Mouse (Mus musculus): ENCODE measurements at regions not wholly inside any gene's neighbourhood (a gene's known extent, or its start where the extent isn't known, plus 50 kb on each side); places are given as distances from the start of the nearest gene placed in this dataset.

GRCm38 (mm10) chr13:110619010-110619409 lies 224.2 kb downstream of the Plk2 start:
- no peak for TF ChIP-seq GABPA (IDR thresholded peaks at IDR 0.05; ENCODE audit: low read depth, low read length)
- no peak for TF ChIP-seq CTCF (IDR thresholded peaks at IDR 0.05 in 2 of 3, conservative IDR thresholded peaks at IDR 0.05 in 1 of 3; ENCODE audit: control insufficient read depth in 1 of 3, insufficient read depth in 1 of 3, low read depth in 2 of 3, low read length in 3 of 3, poor library complexity in 1 of 3, severe bottlenecking in 1 of 3)
- TF ChIP-seq TAL1 (IDR thresholded peaks at IDR 0.05; ENCODE audit: low read length) = no peak
- no peak for TF ChIP-seq SIN3A (IDR thresholded peaks at IDR 0.05; ENCODE audit: low read length)
- no peak for TF ChIP-seq MYC (IDR thresholded peaks at IDR 0.05; ENCODE audit: low read depth, low read length)
- no peak for TF ChIP-seq TCF12 (IDR thresholded peaks at IDR 0.05; ENCODE audit: low read depth, low read length)
- no peak for TF ChIP-seq NELFE (IDR thresholded peaks at IDR 0.05; ENCODE audit: low read depth, low read length)
- no peak for TF ChIP-seq MAFK (IDR thresholded peaks at IDR 0.05; ENCODE audit: borderline replicate concordance, low read depth, low read length)
- no peaks in the 10 kb centered on the region for H3K9me3 ChIP-seq (replicated peaks; ENCODE audit: insufficient read depth, low read length)
- no peak overlapping the region for H3K9ac ChIP-seq (ENCODE audit: control insufficient read depth, low read depth, low read length, poor library complexity, severe bottlenecking)
- no peak for DNase-seq (ENCODE audit: low read depth, low spot score)
- H3K27me3 ChIP-seq (ENCODE audit: control insufficient read depth in 1 of 2, insufficient read depth in 2 of 2, low read length in 2 of 2) = no peaks in the 10 kb centered on the region
- H3K4me3 ChIP-seq (ENCODE audit: control insufficient read depth in 1 of 2, insufficient read depth in 1 of 2, low read depth in 2 of 2, low read length in 2 of 2) = no peak overlapping the region
- no peaks in the 10 kb centered on the region for H3K4me1 ChIP-seq (ENCODE audit: control insufficient read depth in 1 of 2, insufficient read depth in 2 of 2, low read length in 2 of 2)
- H3K36me3 ChIP-seq (ENCODE audit: control insufficient read depth in 1 of 2, insufficient read depth in 2 of 2, low read length in 2 of 2) = no peaks in the 10 kb centered on the region
- no peak overlapping the region for H3K27ac ChIP-seq (ENCODE audit: control insufficient read depth, low read depth, low read length)
- H3K79me2 ChIP-seq (ENCODE audit: control insufficient read depth, insufficient read depth, low read length, poor library complexity) = no peaks in the 10 kb centered on the region

GRCm38 (mm10) chr13:110627136-110627535 lies 232.3 kb downstream of the Plk2 start:
- Histone ChIP-seq H3K9ac (ENCODE audit: control insufficient read depth, low read depth, low read length, poor library complexity, severe bottlenecking) (no peak overlapping the region), H3K9me3 (replicated peaks; ENCODE audit: insufficient read depth, low read length) (no peaks in the 10 kb centered on the region), H3K4me3 (ENCODE audit: control insufficient read depth in 1 of 2, insufficient read depth in 1 of 2, low read depth in 2 of 2, low read length in 2 of 2) (no peak overlapping the region), H3K79me2 (ENCODE audit: control insufficient read depth, insufficient read depth, low read length, poor library complexity) (no peaks in the 10 kb centered on the region), H3K36me3 (ENCODE audit: control insufficient read depth in 1 of 2, insufficient read depth in 2 of 2, low read length in 2 of 2) (no peaks in the 10 kb centered on the region), H3K27ac (ENCODE audit: control insufficient read depth, low read depth, low read length) (no peak overlapping the region), H3K27me3 (ENCODE audit: control insufficient read depth in 1 of 2, insufficient read depth in 2 of 2, low read length in 2 of 2) (no peaks in the 10 kb centered on the region), H3K4me1 (ENCODE audit: control insufficient read depth in 1 of 2, insufficient read depth in 2 of 2, low read length in 2 of 2) (no peaks in the 10 kb centered on the region)
- TF ChIP-seq MYC (IDR thresholded peaks at IDR 0.05; ENCODE audit: low read depth, low read length) = no peak
- no peak for TF ChIP-seq POLR2A (IDR thresholded peaks at IDR 0.05; ENCODE audit: control insufficient read depth in 1 of 2, insufficient read depth in 1 of 2, low read depth in 1 of 2, low read length in 2 of 2, poor library complexity in 1 of 2)
- TF ChIP-seq JUND (IDR thresholded peaks at IDR 0.05; ENCODE audit: low read depth, low read length) = no peak
- no peak for TF ChIP-seq E2F4 (IDR thresholded peaks at IDR 0.05; ENCODE audit: borderline replicate concordance, low read depth, low read length)
- no peak for TF ChIP-seq RCOR1 (IDR thresholded peaks at IDR 0.05; ENCODE audit: low read depth, low read length)
- no peak for TF ChIP-seq CHD2 (IDR thresholded peaks at IDR 0.05; ENCODE audit: low read length)
- TF ChIP-seq BHLHE40 (IDR thresholded peaks at IDR 0.05; ENCODE audit: borderline replicate concordance, low read depth, low read length) = no peak
- TF ChIP-seq NELFE (IDR thresholded peaks at IDR 0.05; ENCODE audit: low read depth, low read length) = no peak
- no peak for DNase-seq (ENCODE audit: low read depth, low spot score)

DNA sequence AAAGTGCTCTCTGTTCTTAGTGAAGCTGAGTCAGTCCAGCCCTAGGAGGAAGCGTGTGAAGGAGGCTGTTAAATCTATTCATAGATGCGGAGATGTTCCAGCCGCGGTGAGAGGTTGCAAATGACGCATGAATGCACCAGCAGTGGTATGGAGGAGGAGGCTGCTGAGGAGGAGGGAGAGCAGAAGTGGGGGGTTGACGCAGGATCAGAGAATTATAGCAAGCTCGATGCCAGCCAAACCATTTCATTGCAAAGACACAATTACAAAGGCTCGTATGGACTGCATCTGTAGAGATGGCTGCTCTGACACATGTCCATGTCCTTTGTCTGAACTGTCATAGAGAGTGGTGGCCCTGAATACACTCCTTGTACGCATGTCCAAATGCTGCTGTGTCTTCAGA lies 232.9 kb downstream of the Plk2 start:
- Histone ChIP-seq H3K9me3 (replicated peaks; ENCODE audit: insufficient read depth, low read length) (no peaks in the 10 kb centered on the region), H3K4me1 (ENCODE audit: control insufficient read depth in 1 of 2, insufficient read depth in 2 of 2, low read length in 2 of 2) (no peaks in the 10 kb centered on the region), H3K4me3 (ENCODE audit: control insufficient read depth in 1 of 2, insufficient read depth in 1 of 2, low read depth in 2 of 2, low read length in 2 of 2) (no peak overlapping the region), H3K27me3 (ENCODE audit: control insufficient read depth in 1 of 2, insufficient read depth in 2 of 2, low read length in 2 of 2) (no peaks in the 10 kb centered on the region), H3K36me3 (ENCODE audit: control insufficient read depth in 1 of 2, insufficient read depth in 2 of 2, low read length in 2 of 2) (no peaks in the 10 kb centered on the region), H3K79me2 (ENCODE audit: control insufficient read depth, insufficient read depth, low read length, poor library complexity) (no peaks in the 10 kb centered on the region), H3K27ac (ENCODE audit: control insufficient read depth, low read depth, low read length) (no peak overlapping the region), H3K9ac (ENCODE audit: control insufficient read depth, low read depth, low read length, poor library complexity, severe bottlenecking) (no peak overlapping the region)
- TF ChIP-seq MYC (IDR thresholded peaks at IDR 0.05; ENCODE audit: low read depth, low read length) = no peak
- TF ChIP-seq TBP (IDR thresholded peaks at IDR 0.05; ENCODE audit: low read depth, low read length) = no peak
- no peak for TF ChIP-seq EP300 (IDR thresholded peaks at IDR 0.05; ENCODE audit: low read depth in 1 of 2, low read length in 2 of 2)
- no peak for TF ChIP-seq JUND (IDR thresholded peaks at IDR 0.05; ENCODE audit: low read depth, low read length)
- TF ChIP-seq NELFE (IDR thresholded peaks at IDR 0.05; ENCODE audit: low read depth, low read length) = no peak
- no peak for TF ChIP-seq CHD2 (IDR thresholded peaks at IDR 0.05; ENCODE audit: low read length)
- no peak for DNase-seq (ENCODE audit: low read depth, low spot score)
